ENCODE assay signal across 14 mouse cellular contexts in genomic region chr1:75443247-75444024, GRCm38 (mm10). TPM values are rescaled to one million over a fixed set of nuclear protein-coding genes. Genes with fewer than 3 reads are reported as not detected.
DNase-seq lines count a peak whose midpoint lies in the region; ATAC-seq lines count a peak whose summit lies in the region.
"Had no signal": no experiment of that assay in that cellular context is flagged by ENCODE, and none has a peak within 500 bp of the region (broad histone marks: within the 10 kb centered on the region; RNA-seq: fewer than 3 reads in every experiment).

No protein-coding gene starts in this region.

- H3K27ac ChIP-seq in neural tube, embryonic 11.5 days (ENCODE audit: low read depth, low read length) = peak overlapping the region; percentile 71
- 0 out of 2 replicates have a peak overlapping the region, but pooled peaks have one; percentile 13 for H3K27ac ChIP-seq in embryonic facial prominence, embryonic 11.5 days (replicated peaks; ENCODE audit: low read depth, low read length)
- peak overlapping the region; percentile 41 for H3K27ac ChIP-seq in hindbrain, embryonic 16.5 days (ENCODE audit: low read depth, low read length)
- H3K27ac ChIP-seq in neural tube, embryonic 15.5 days (replicated peaks) = peak overlapping the region; percentile 79

- peak overlapping the region; percentile 21; the same call in 1 of the 2 replicates for H3K4me2 ChIP-seq in neural tube, embryonic 11.5 days (ENCODE audit: low read depth)
- H3K4me2 ChIP-seq in embryonic facial prominence, embryonic 11.5 days (ENCODE audit: low read depth, low read length) = no peak overlapping the region
- no peak overlapping the region for H3K4me2 ChIP-seq in hindbrain, embryonic 16.5 days (ENCODE audit: low read length)
- H3K4me2 ChIP-seq in neural tube, embryonic 15.5 days = peak overlapping the region; percentile 30

- intact Hi-C loops in heart, postnatal 14 days (cut with DNase I) = no loop called here

- H3K36me3 ChIP-seq in neural tube, embryonic 11.5 days (ENCODE audit: control insufficient read depth, insufficient read depth, low read length) = no peaks in the 10 kb centered on the region; the same call in 1 of the 2 replicates
- no peaks in the 10 kb centered on the region for H3K36me3 ChIP-seq in embryonic facial prominence, embryonic 11.5 days (replicated peaks; ENCODE audit: control insufficient read depth, insufficient read depth, low read depth, low read length)
- peaks cover 2% of the 10 kb centered on the region; the same call in 1 of the 2 replicates for H3K36me3 ChIP-seq in hindbrain, embryonic 16.5 days (ENCODE audit: control insufficient read depth, insufficient read depth, low read length)
- H3K36me3 ChIP-seq in neural tube, embryonic 15.5 days = no peaks in the 10 kb centered on the region

- H3K9me3 ChIP-seq in neural tube, embryonic 11.5 days (ENCODE audit: control insufficient read depth, low read length) = no peaks in the 10 kb centered on the region
- H3K9me3 ChIP-seq in embryonic facial prominence, embryonic 11.5 days (replicated peaks; ENCODE audit: control insufficient read depth, low read length) = no peaks in the 10 kb centered on the region
- no peaks in the 10 kb centered on the region for H3K9me3 ChIP-seq in hindbrain, embryonic 16.5 days (ENCODE audit: control insufficient read depth, low read length)
- no peaks in the 10 kb centered on the region for H3K9me3 ChIP-seq in neural tube, embryonic 15.5 days (replicated peaks)

- ATAC-seq in neural tube, embryonic 11.5 days (ENCODE audit: insufficient read depth, low FRiP score, low TSS enrichment) = no peak
- ATAC-seq in embryonic facial prominence, embryonic 11.5 days (replicated peaks; ENCODE audit: insufficient number of reproducible peaks, low FRiP score, low TSS enrichment, low read depth) = no peak
- peak; percentile 15; the same call in 1 of the 2 replicates for ATAC-seq in hindbrain, embryonic 16.5 days
- no peak for ATAC-seq in neural tube, embryonic 15.5 days (ENCODE audit: low FRiP score)

- no peak for DNase-seq in neural tube, embryonic 11.5 days (ENCODE audit: low spot score)
- no peak for DNase-seq in neural tube, embryonic 10.5 days (ENCODE audit: extremely low spot score, low spot score)
- DNase-seq in embryonic facial prominence, embryonic 11.5 days (ENCODE audit: low spot score) = no peak
- DNase-seq in heart, postnatal 14 days = no peak
- no peak for DNase-seq in adrenal gland, postnatal 4 days (ENCODE audit: low spot score in 2 of 2)
- DNase-seq in MN1 (ENCODE audit: low spot score) = no peak
- DNase-seq: adrenal gland, postnatal 36 days; kidney, adult 9 months; lung, postnatal 4 days had no signal

- H3K4me3 ChIP-seq in neural tube, embryonic 11.5 days (ENCODE audit: low read depth, low read length) = no peak overlapping the region
- no peak overlapping the region for H3K4me3 ChIP-seq in embryonic facial prominence, embryonic 11.5 days (ENCODE audit: low read depth, low read length)
- H3K4me3 ChIP-seq in hindbrain, embryonic 16.5 days (ENCODE audit: low read length) = no peak overlapping the region
- no peak overlapping the region for H3K4me3 ChIP-seq in neural tube, embryonic 15.5 days (replicated peaks)
- H3K4me3 ChIP-seq: erythroblast, embryonic 14.5 days had no signal

- 0 out of 2 replicates have a peak overlapping the region, but pooled peaks have one; percentile 26 for H3K9ac ChIP-seq in neural tube, embryonic 11.5 days (ENCODE audit: low read length)
- no peak overlapping the region; the same call in 1 of the 2 replicates for H3K9ac ChIP-seq in embryonic facial prominence, embryonic 11.5 days (replicated peaks; ENCODE audit: low read length)
- H3K9ac ChIP-seq in hindbrain, embryonic 16.5 days (ENCODE audit: low read depth, low read length) = peak overlapping the region; percentile 30
- H3K9ac ChIP-seq in neural tube, embryonic 15.5 days (replicated peaks) = peak overlapping the region; percentile 21; the same call in 1 of the 2 replicates

- WGBS in neural tube, embryonic 11.5 days = 25% methylated on average over 13 of the region's 13 CpGs
- 14% methylated on average over 13 of the region's 13 CpGs for WGBS in embryonic facial prominence, embryonic 11.5 days
- WGBS in hindbrain, embryonic 16.5 days = 12% methylated on average over 13 of the region's 13 CpGs
- 12% methylated on average over 13 of the region's 13 CpGs for WGBS in neural tube, embryonic 15.5 days

- H3K27me3 ChIP-seq in neural tube, embryonic 11.5 days (ENCODE audit: control insufficient read depth, insufficient read depth, low read length) = 0 out of 2 replicates have a peak, but pooled peaks cover 2% of the 10 kb centered on the region
- H3K27me3 ChIP-seq in embryonic facial prominence, embryonic 11.5 days (ENCODE audit: control insufficient read depth, insufficient read depth, low read length) = 0 out of 2 replicates have a peak, but pooled peaks cover 2% of the 10 kb centered on the region
- peaks cover 4% of the 10 kb centered on the region for H3K27me3 ChIP-seq in hindbrain, embryonic 16.5 days (replicated peaks; ENCODE audit: control insufficient read depth, insufficient read depth, low read length)
- H3K27me3 ChIP-seq in neural tube, embryonic 15.5 days (replicated peaks) = no peaks in the 10 kb centered on the region

- H3K4me1 ChIP-seq in neural tube, embryonic 11.5 days (ENCODE audit: control insufficient read depth, insufficient read depth, low read length) = peaks cover 53% of the 10 kb centered on the region
- peaks cover 20% of the 10 kb centered on the region for H3K4me1 ChIP-seq in embryonic facial prominence, embryonic 11.5 days (ENCODE audit: control insufficient read depth, insufficient read depth, low read length)
- H3K4me1 ChIP-seq in hindbrain, embryonic 16.5 days (ENCODE audit: control insufficient read depth, insufficient read depth, low read depth, low read length) = peaks cover 62% of the 10 kb centered on the region
- peaks cover 66% of the 10 kb centered on the region for H3K4me1 ChIP-seq in neural tube, embryonic 15.5 days

RNA-seq across cellular contexts. Expression of gene Asic4, which starts 6.8 kb away (rescaled TPM):
- 2.3 and 2.9 TPM in 2 replicates for polyA plus RNA-seq in neural tube, embryonic 11.5 days (2014; fragmentation: Nextera tagmentation; extraction: Ambion mirVana)
- polyA plus RNA-seq in embryonic facial prominence, embryonic 11.5 days (2014; fragmentation: Nextera tagmentation; extraction: Ambion mirVana) = 0.29 and 1.1 TPM in 2 replicates
- 20.3 and 21.6 TPM in 2 replicates for polyA plus RNA-seq in hindbrain, embryonic 16.5 days (2015; fragmentation: Nextera tagmentation; extraction: Ambion mirVana)
- polyA plus RNA-seq in neural tube, embryonic 15.5 days (2015; fragmentation: Nextera tagmentation; extraction: Ambion mirVana) = 22.9 and 31.6 TPM in 2 replicates
- not detected for total RNA-seq in heart, postnatal 14 days (2021)
- total RNA-seq in adrenal gland, postnatal 4 days (2021) = 10 to 100 TPM; 10.4 to 11.9 TPM
- total RNA-seq: heart, adult 8-10 months had no signal
- polyA plus RNA-seq: erythroblast, embryonic 14.5 days; thymus, postnatal 0 days had no signal

RNA-seq across cellular contexts. Expression of gene Gmppa, which starts 7.7 kb away (rescaled TPM):
- polyA plus RNA-seq in neural tube, embryonic 11.5 days (2014; fragmentation: Nextera tagmentation; extraction: Ambion mirVana) = 62.5 and 64.2 TPM in 2 replicates
- 36.9 and 38.4 TPM in 2 replicates for polyA plus RNA-seq in embryonic facial prominence, embryonic 11.5 days (2014; fragmentation: Nextera tagmentation; extraction: Ambion mirVana)
- polyA plus RNA-seq in hindbrain, embryonic 16.5 days (2015; fragmentation: Nextera tagmentation; extraction: Ambion mirVana) = 77.8 and 78.4 TPM in 2 replicates
- 72.4 and 78.3 TPM in 2 replicates for polyA plus RNA-seq in neural tube, embryonic 15.5 days (2015; fragmentation: Nextera tagmentation; extraction: Ambion mirVana)
- 10 to 100 TPM; 32.3 to 32.5 TPM for total RNA-seq in heart, postnatal 14 days (2021)
- 10 to 100 TPM; 71.3 to 82.4 TPM for total RNA-seq in adrenal gland, postnatal 4 days (2021)

RNA-seq across cellular contexts. Expression of gene Chpf, which starts 35.7 kb away (rescaled TPM):
- polyA plus RNA-seq in neural tube, embryonic 11.5 days (2014; fragmentation: Nextera tagmentation; extraction: Ambion mirVana) = 27.1 and 27.2 TPM in 2 replicates
- 14.6 and 15.3 TPM in 2 replicates for polyA plus RNA-seq in embryonic facial prominence, embryonic 11.5 days (2014; fragmentation: Nextera tagmentation; extraction: Ambion mirVana)
- polyA plus RNA-seq in hindbrain, embryonic 16.5 days (2015; fragmentation: Nextera tagmentation; extraction: Ambion mirVana) = 42.1 and 46.4 TPM in 2 replicates
- 48.3 and 51.7 TPM in 2 replicates for polyA plus RNA-seq in neural tube, embryonic 15.5 days (2015; fragmentation: Nextera tagmentation; extraction: Ambion mirVana)
- total RNA-seq in heart, postnatal 14 days (2021) = 10 to 100 TPM; 29.5 to 30.1 TPM
- total RNA-seq in adrenal gland, postnatal 4 days (2021) = 10 to 100 TPM; 60.3 to 62.6 TPM

RNA-seq across cellular contexts. Expression of gene Tmem198, which starts 35.9 kb away (rescaled TPM):
- polyA plus RNA-seq in neural tube, embryonic 11.5 days (2014; fragmentation: Nextera tagmentation; extraction: Ambion mirVana) = 12.3 and 13.7 TPM in 2 replicates
- polyA plus RNA-seq in embryonic facial prominence, embryonic 11.5 days (2014; fragmentation: Nextera tagmentation; extraction: Ambion mirVana) = 0.98 and 1.6 TPM in 2 replicates
- 50.5 and 52.5 TPM in 2 replicates for polyA plus RNA-seq in hindbrain, embryonic 16.5 days (2015; fragmentation: Nextera tagmentation; extraction: Ambion mirVana)
- polyA plus RNA-seq in neural tube, embryonic 15.5 days (2015; fragmentation: Nextera tagmentation; extraction: Ambion mirVana) = 40.2 and 50.7 TPM in 2 replicates
- total RNA-seq in heart, postnatal 14 days (2021) = under 1 TPM; 0.26 to 0.88 TPM
- total RNA-seq in adrenal gland, postnatal 4 days (2021) = 1 to 10 TPM; 4.0 to 5.0 TPM

Comparison
In these comparisons a context has a peak if more than half of its experiments do, and no peak if none do; other contexts are left out.
1. H3K27ac ChIP-seq: peak in every context shown above with its lines; median percentile 79 in neural tube, embryonic 15.5 days; 71 in neural tube, embryonic 11.5 days; 41 in hindbrain, embryonic 16.5 days; 13 in embryonic facial prominence, embryonic 11.5 days.
2. H3K4me2 ChIP-seq: peak in neural tube, embryonic 11.5 days (single experiment) and neural tube, embryonic 15.5 days (single experiment); none in embryonic facial prominence, embryonic 11.5 days (single experiment) and hindbrain, embryonic 16.5 days (single experiment).